Mouse (Mus musculus): ENCODE data around the gene Cdh5. TPM values are rescaled to one million over a fixed set of nuclear protein-coding genes. Genes with fewer than 3 reads are reported as not detected.
A peak's percentile ranks its signal among the peaks of the same experiment; 100 is the strongest.
"Not testable (repeated sequence)": the region's sequence is repeated elsewhere in the genome, so short reads cannot be mapped to it uniquely, and the experiment has no call there.

Gene Cdh5
- polyA plus RNA-seq, 1 experiment from 2014 or later, result 36.8 TPM

DNA sequence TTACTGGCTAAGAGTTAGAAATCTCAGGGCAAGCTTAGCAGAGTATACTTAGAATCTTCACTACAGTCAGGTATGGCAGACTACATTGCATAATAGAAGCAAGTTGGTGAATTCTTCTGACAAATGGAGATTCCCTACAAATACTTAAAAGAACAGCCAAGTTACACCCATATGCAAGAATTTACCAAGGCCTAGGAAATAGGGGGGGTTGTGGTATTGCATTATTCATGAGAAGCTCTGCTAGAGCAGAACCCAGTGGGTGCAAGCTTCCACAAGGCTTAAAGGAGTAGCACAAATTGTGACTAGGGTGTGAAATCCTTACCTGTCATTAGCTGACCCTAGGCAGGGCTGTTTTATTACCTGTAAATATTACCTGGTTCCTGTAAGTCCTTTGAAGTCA, 13.5 kb upstream of the Cdh5 start:
- not testable (repeated sequence) for H3K9me3 ChIP-seq (ENCODE audit: control insufficient read depth, low read length); H3K4me3 ChIP-seq (ENCODE audit: low read length); H3K4me1 ChIP-seq (ENCODE audit: control insufficient read depth, insufficient read depth, low read length); H3K9ac ChIP-seq (ENCODE audit: low read depth, low read length); H3K36me3 ChIP-seq (ENCODE audit: control insufficient read depth, insufficient read depth, low read length); H3K27me3 ChIP-seq (ENCODE audit: control insufficient read depth, insufficient read depth, low read length); H3K27ac ChIP-seq (ENCODE audit: low read depth, low read length); ATAC-seq (ENCODE audit: low FRiP score, low TSS enrichment); H3K4me2 ChIP-seq (replicated peaks; ENCODE audit: low read depth, low read length)

GRCm38 (mm10) chr8:104088881-104089280, 12.5 kb upstream of the Cdh5 start:
- H3K9ac ChIP-seq (ENCODE audit: low read depth, low read length), result no peak overlapping the region
- H3K27ac ChIP-seq (ENCODE audit: low read depth, low read length), result no peak overlapping the region
- no peaks in the 10 kb centered on the region for H3K36me3 ChIP-seq (ENCODE audit: control insufficient read depth, insufficient read depth, low read length)
- no peaks in the 10 kb centered on the region for H3K27me3 ChIP-seq (ENCODE audit: control insufficient read depth, insufficient read depth, low read length)
- no peaks in the 10 kb centered on the region for H3K9me3 ChIP-seq (ENCODE audit: control insufficient read depth, low read length)
- H3K4me2 ChIP-seq (replicated peaks; ENCODE audit: low read depth, low read length), result no peak overlapping the region
- 79% methylated on average over 3 of the region's 3 CpGs for WGBS
- H3K4me3 ChIP-seq (ENCODE audit: low read length), result no peak overlapping the region
- no peak for ATAC-seq (ENCODE audit: low FRiP score, low TSS enrichment)
- H3K4me1 ChIP-seq (ENCODE audit: control insufficient read depth, insufficient read depth, low read length), result no peaks in the 10 kb centered on the region

DNA sequence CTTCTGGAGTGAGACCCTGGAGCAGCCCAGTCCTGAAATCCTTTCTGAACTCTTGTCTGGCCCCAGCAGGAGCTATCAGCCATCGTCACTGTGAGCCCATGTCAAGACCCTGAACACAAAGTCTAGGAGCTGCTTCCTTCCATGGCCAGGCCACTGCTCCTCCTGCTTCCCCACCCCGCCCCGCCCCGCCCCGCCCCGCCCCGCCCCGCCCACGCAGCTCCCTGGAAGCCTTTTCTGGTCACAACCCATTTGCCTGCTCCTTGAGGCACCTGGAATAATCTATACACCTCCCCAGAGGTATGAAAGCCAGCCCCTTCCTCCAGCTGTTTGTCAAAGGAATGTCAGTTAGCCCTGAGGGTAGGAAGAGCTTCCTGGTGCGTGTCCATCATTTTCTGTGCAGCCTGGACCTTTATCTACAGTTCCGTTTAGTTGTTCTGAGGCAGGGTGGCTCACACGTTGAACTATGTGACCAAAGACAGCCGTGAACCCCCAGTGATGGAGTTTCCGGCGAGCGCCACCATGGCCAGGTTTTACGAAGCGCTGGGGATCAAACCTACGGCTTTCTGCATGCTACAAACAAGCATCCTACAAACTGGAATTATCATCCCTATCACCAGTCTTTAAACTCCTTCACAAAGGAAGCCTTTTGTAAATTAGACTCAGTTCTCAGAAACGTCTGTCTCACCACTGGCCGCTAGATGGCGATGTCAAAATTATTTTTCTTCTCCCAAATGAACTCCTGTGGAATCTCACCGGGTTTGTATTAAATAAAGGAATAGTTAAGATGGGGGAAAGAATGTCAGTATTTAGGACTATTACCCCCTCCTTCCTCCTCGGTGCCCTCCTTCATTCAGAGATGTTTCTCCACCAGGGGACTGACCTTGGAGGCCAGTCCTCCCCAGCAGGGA, 10.2 kb upstream of the Cdh5 start:
- peak overlapping the region; percentile 31 for H3K4me2 ChIP-seq (replicated peaks; ENCODE audit: low read depth, low read length)
- H3K9me3 ChIP-seq (ENCODE audit: control insufficient read depth, low read length); H3K27ac ChIP-seq (ENCODE audit: low read depth, low read length); H3K9ac ChIP-seq (ENCODE audit: low read depth, low read length); H3K4me1 ChIP-seq (ENCODE audit: control insufficient read depth, insufficient read depth, low read length); H3K4me3 ChIP-seq (ENCODE audit: low read length); H3K27me3 ChIP-seq (ENCODE audit: control insufficient read depth, insufficient read depth, low read length); H3K36me3 ChIP-seq (ENCODE audit: control insufficient read depth, insufficient read depth, low read length): not testable (repeated sequence)
- WGBS, result 10% methylated on average over 23 of the region's 24 CpGs
- ATAC-seq (ENCODE audit: low FRiP score, low TSS enrichment), result peak; percentile 62; the same call in 1 of the 2 replicates

DNA sequence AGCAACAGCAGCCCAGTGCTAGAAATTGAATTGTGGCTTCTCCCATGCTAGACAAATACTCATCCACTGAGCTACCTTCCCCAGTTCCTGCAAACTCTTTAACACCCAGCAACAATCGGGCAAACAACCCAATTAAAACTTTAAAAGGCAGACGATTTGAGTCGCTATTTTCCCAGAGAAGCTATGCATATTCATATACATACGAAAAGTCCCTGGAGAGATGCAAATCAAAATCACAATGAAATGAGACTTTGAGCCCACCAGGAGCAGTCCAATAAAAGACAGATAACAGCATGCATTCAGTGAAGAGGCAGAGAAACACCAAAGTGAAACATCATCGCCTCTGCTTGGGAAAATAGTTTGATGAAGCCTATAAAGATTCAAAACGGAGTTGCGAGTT, 8.1 kb upstream of the Cdh5 start:
- H3K36me3 ChIP-seq (ENCODE audit: control insufficient read depth, insufficient read depth, low read length), result no peaks in the 10 kb centered on the region
- no peak overlapping the region for H3K27ac ChIP-seq (ENCODE audit: low read depth, low read length)
- WGBS, result 53% methylated on average over 7 of the region's 7 CpGs

DNA sequence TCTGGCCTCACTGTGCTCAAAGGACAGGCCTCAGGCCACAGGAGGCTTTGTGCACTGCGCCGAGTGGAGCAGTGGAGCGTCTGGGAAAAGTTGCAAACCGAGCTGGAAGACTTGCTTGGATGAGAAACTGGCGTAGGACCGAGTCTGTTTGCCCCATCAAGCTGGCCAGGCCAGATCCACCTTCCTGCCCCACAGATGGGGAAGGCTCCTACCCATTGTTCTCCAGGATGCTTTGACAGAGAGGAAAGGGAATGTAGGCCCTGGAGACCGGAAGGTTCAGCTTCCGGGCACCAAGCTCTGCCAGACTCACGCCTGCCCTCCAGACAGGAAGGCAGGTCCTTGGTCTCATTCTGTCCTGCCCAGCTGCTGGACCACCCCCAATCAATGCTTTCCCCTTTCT, 5.8 kb upstream of the Cdh5 start:
- H3K36me3 ChIP-seq (ENCODE audit: control insufficient read depth, insufficient read depth, low read length), result no peaks in the 10 kb centered on the region
- H3K4me2 ChIP-seq (replicated peaks; ENCODE audit: low read depth, low read length), result no peak overlapping the region
- H3K4me3 ChIP-seq (ENCODE audit: low read length), result no peak overlapping the region
- no peaks in the 10 kb centered on the region for H3K9me3 ChIP-seq (ENCODE audit: control insufficient read depth, low read length)
- 70% methylated on average over 9 of the region's 9 CpGs for WGBS
- peak overlapping the region; percentile 71 for H3K27ac ChIP-seq (ENCODE audit: low read depth, low read length)
- H3K9ac ChIP-seq (ENCODE audit: low read depth, low read length), result no peak overlapping the region
- H3K4me1 ChIP-seq (ENCODE audit: control insufficient read depth, insufficient read depth, low read length), result no peaks in the 10 kb centered on the region; the same call in 1 of the 2 replicates
- no peaks in the 10 kb centered on the region for H3K27me3 ChIP-seq (ENCODE audit: control insufficient read depth, insufficient read depth, low read length)
- no peak for ATAC-seq (ENCODE audit: low FRiP score, low TSS enrichment)

More for the DNA sequence above, 8.1 kb upstream of the Cdh5 start:
- no peak for ATAC-seq (ENCODE audit: low FRiP score, low TSS enrichment)
- no peaks in the 10 kb centered on the region for H3K9me3 ChIP-seq (ENCODE audit: control insufficient read depth, low read length)
- H3K4me2 ChIP-seq (replicated peaks; ENCODE audit: low read depth, low read length), result no peak overlapping the region
- no peak overlapping the region for H3K9ac ChIP-seq (ENCODE audit: low read depth, low read length)
- no peaks in the 10 kb centered on the region for H3K27me3 ChIP-seq (ENCODE audit: control insufficient read depth, insufficient read depth, low read length)
- H3K4me1 ChIP-seq (ENCODE audit: control insufficient read depth, insufficient read depth, low read length), result no peaks in the 10 kb centered on the region
- no peak overlapping the region for H3K4me3 ChIP-seq (ENCODE audit: low read length)

DNA sequence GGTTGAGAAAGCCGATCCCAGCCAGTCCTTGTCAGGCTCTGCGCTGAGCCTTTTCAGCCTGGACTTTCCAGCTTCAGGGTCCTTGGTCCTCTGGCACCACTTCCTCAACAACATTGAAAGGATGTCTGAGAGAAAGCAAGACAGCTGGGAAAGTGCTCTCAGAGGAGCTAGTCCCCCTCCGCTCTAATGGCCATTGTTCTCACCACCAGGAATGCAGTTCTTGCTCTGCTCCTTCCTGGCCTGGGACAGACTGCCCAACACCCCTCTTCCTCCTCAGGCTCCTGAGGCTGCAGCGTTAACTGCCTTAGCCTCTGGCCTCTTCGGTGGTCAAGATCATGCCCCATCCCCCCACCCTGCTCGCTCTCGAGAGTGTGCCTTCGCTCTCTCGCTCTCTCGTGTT, 4.8 kb upstream of the Cdh5 start:
- Histone ChIP-seq H3K4me2 (replicated peaks; ENCODE audit: low read depth, low read length) (no peak overlapping the region), H3K9ac (ENCODE audit: low read depth, low read length) (no peak overlapping the region), H3K4me3 (ENCODE audit: low read length) (no peak overlapping the region), H3K36me3 (ENCODE audit: control insufficient read depth, insufficient read depth, low read length) (no peaks in the 10 kb centered on the region), H3K27ac (ENCODE audit: low read depth, low read length) (peak overlapping the region; percentile 62; the same call in 1 of the 2 replicates), H3K9me3 (ENCODE audit: control insufficient read depth, low read length) (no peaks in the 10 kb centered on the region), H3K27me3 (ENCODE audit: control insufficient read depth, insufficient read depth, low read length) (no peaks in the 10 kb centered on the region), H3K4me1 (ENCODE audit: control insufficient read depth, insufficient read depth, low read length) (no peaks in the 10 kb centered on the region; the same call in 1 of the 2 replicates)
- ATAC-seq (ENCODE audit: low FRiP score, low TSS enrichment), result no peak
- 40% methylated on average over 10 of the region's 10 CpGs for WGBS

DNA sequence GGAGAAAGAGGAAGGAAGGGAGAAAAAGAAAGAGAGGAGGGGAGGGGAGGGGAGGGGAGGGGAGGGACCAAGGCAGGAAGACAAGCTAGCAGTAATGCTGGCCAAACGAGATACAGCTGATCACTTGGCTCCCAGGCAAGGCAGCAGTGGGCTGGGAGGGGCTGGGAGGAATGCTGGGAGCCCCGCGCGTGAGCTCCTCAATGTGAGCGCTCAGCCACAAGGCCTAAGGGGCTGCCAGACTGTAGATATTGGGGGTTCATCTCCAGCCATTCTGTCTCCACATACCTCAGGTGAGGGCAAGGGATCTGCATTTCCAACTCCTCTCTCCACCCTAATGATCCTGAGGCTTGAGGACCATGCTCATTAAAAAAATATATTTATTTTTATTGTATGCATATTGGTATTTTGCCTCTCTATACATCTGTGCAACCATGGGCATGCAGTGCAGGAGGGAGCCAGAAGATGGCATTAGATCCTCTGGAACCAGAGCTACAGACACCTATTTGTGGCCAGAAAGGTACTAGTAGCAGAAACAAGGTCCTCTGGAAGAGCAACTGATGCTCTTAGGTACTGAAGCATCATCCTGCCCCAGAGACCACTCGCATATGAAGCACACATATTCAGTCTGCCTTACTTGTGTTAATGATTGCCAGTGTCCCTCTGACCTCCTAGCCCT, 2.6 kb upstream of the Cdh5 start:
- Histone ChIP-seq H3K4me1 (ENCODE audit: control insufficient read depth, insufficient read depth, low read length) (no peaks in the 10 kb centered on the region; the same call in 1 of the 2 replicates), H3K9me3 (ENCODE audit: control insufficient read depth, low read length) (no peaks in the 10 kb centered on the region), H3K27me3 (ENCODE audit: control insufficient read depth, insufficient read depth, low read length) (no peaks in the 10 kb centered on the region), H3K4me2 (replicated peaks; ENCODE audit: low read depth, low read length) (no peak overlapping the region), H3K27ac (ENCODE audit: low read depth, low read length) (peak overlapping the region; percentile 79; the same call in 1 of the 2 replicates), H3K4me3 (ENCODE audit: low read length) (no peak overlapping the region), H3K9ac (ENCODE audit: low read depth, low read length) (no peak overlapping the region), H3K36me3 (ENCODE audit: control insufficient read depth, insufficient read depth, low read length) (no peaks in the 10 kb centered on the region)
- ATAC-seq (ENCODE audit: low FRiP score, low TSS enrichment), result peak; percentile 11; the same call in 1 of the 2 replicates
- 20% methylated on average over 6 of the region's 6 CpGs for WGBS

DNA sequence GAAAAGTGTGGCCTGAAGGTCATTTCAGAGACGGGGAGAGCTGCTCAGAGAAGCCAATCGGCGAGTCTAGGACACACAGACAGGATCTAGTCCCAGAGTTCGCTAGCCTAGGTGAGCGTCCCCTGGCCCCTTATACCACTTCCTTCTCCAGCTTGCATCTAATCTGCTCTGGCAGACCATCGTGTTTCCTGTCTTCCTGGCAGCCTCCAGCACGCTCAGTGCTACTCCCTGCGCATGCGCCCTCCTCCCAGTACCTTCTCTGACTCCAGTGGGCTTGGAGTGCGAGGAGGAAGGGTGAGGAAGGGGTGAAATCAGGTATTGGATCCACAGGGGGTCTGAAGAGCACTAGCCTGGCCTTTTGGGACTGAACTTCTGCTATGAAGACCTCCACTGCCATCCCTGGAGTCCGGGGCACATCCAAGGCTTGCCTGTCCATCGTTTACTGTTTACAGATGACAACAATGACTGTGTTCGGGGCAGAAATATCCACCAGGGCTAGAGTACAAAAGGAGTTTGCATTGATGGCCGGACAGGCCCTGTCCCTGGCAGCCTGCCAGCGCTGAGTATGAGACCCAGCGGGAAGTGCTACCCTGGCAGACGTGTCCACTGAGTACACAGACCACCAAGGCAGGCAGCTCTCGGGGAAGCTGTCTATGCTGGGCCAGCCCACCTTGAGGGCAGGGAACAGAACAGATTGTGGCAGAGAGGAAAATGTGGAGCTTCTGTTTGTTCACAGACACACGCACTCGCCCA, 1.9 kb upstream of the Cdh5 start:
- no peak overlapping the region for H3K9ac ChIP-seq (ENCODE audit: low read depth, low read length)
- 0 out of 2 replicates have a peak, but pooled peaks have one; percentile 7 for ATAC-seq (ENCODE audit: low FRiP score, low TSS enrichment)
- 65% methylated on average over 20 of the region's 20 CpGs for WGBS

More for the DNA sequence above, 1.9 kb upstream of the Cdh5 start:
- H3K27me3 ChIP-seq (ENCODE audit: control insufficient read depth, insufficient read depth, low read length), result no peaks in the 10 kb centered on the region
- no peaks in the 10 kb centered on the region for H3K9me3 ChIP-seq (ENCODE audit: control insufficient read depth, low read length)
- H3K36me3 ChIP-seq (ENCODE audit: control insufficient read depth, insufficient read depth, low read length), result no peaks in the 10 kb centered on the region
- no peak overlapping the region for H3K4me2 ChIP-seq (replicated peaks; ENCODE audit: low read depth, low read length)
- no peak overlapping the region for H3K4me3 ChIP-seq (ENCODE audit: low read length)
- no peaks in the 10 kb centered on the region; the same call in 1 of the 2 replicates for H3K4me1 ChIP-seq (ENCODE audit: control insufficient read depth, insufficient read depth, low read length)
- peak overlapping the region; percentile 79; the same call in 1 of the 2 replicates for H3K27ac ChIP-seq (ENCODE audit: low read depth, low read length)
